Mouse (Mus musculus) forebrain, postnatal 0 days (tissue): Measurements from ENCODE around the gene 1700102P08Rik. TPM values are rescaled to one million over a fixed set of nuclear protein-coding genes. Genes with fewer than 3 reads are reported as not detected.

ENCODE experiments used
- ATAC-seq: fragments of 200-750 bp; cut with Nextera tagmentation; 2 replicates; pipeline ENCODE4 v1.8.0; 2017; ENCODE audit warnings: mild to moderate bottlenecking, moderate library complexity
- DNase-seq: peaks from one replicate; pipeline ENCODE4 v3.0.0-alpha.2; 2015
- H3K27ac ChIP-seq: fragments of 300-500 bp; sonication (generic); 2 replicates; pipeline ENCODE4 v1.5.1; 2014; ENCODE audit warnings: low read depth, mild to moderate bottlenecking, antibody characterized with exemption, low read length, moderate library complexity, mixed read lengths
- H3K27me3 ChIP-seq: fragments of 300-500 bp; sonication (generic); 2 replicates; pipeline ENCODE4 v1.6.1; 2014; ENCODE audit warnings: mild to moderate bottlenecking, low read length, mixed read lengths; ENCODE audit not compliant: insufficient read depth
- H3K36me3 ChIP-seq: fragments of 300-500 bp; sonication (generic); 2 replicates; pipeline ENCODE4 v1.6.1; 2014; ENCODE audit warnings: mild to moderate bottlenecking, moderate library complexity; ENCODE audit not compliant: insufficient read depth
- H3K4me1 ChIP-seq: fragments of 300-500 bp; sonication (generic); 2 replicates; pipeline ENCODE4 v1.6.1; 2014; ENCODE audit warnings: antibody characterized with exemption; ENCODE audit not compliant: insufficient read depth
- H3K4me2 ChIP-seq: fragments of 300-500 bp; sonication (generic); 2 replicates; pipeline ENCODE4 v1.6.1; 2014; ENCODE audit warnings: low read depth, mild to moderate bottlenecking, moderate library complexity
- H3K4me3 ChIP-seq: fragments of 300-500 bp; sonication (generic); 2 replicates; pipeline ENCODE4 v1.5.1; 2014; ENCODE audit warnings: low read depth, low read length, mixed read lengths
- H3K9ac ChIP-seq: fragments of 300-500 bp; sonication (generic); 2 replicates; pipeline ENCODE4 v1.6.1; 2014; ENCODE audit warnings: mild to moderate bottlenecking
- H3K9me3 ChIP-seq: fragments of 300-500 bp; sonication (generic); 2 replicates; pipeline ENCODE4 v1.6.1; 2016; ENCODE audit warnings: low read length
- CTCF ChIP-seq: sonication (generic); IDR thresholded peaks from 2 replicates; pipeline ENCODE4 v1.5.1; 2016; ENCODE audit warnings: antibody characterized with exemption, control low read depth, low read depth
- WGBS: fragments of 180-500 bp; shearing (Covaris S2); extraction: QIAGEN DNeasy Blood & Tissue Kit; methylation state at CpG from one replicate; pipeline ENCODE4 v1.1.7; 2014; 5-methylcytosine and 5-hydroxymethylcytosine counted together
- polyA plus RNA-seq: library from polyadenylated mRNA; unstranded; fragments of >200 nt; fragmentation: Nextera tagmentation; extraction: Ambion mirVana; gene quantifications from 2 replicates; pipeline ENCODE4 v1.2.1, GENCODE M21; 2015
- total RNA-seq: library from RNA; depleted of rRNA; stranded (reverse); fragments of >200 nt; gene quantifications from 2 replicates; pipeline ENCODE4 v1.2.3, GENCODE M21; 2014; rRNA removed

1700102P08Rik gene
- total and polyA plus RNA-seq, 2 experiments from 2014 or later = 1.2 to 4.2 TPM

- H3K9ac ChIP-seq = no peak overlapping the region
- 90% methylated on average over 10 of the region's 10 CpGs for WGBS
These were observed 64.3 kb downstream of the 1700102P08Rik start for GRCm38 (mm10) chr9:108456953-108457352.

GRCm38 (mm10) chr9:108459939-108460318 lies 67.3 kb downstream of the 1700102P08Rik start:
- peak overlapping the region; percentile 79 for H3K4me3 ChIP-seq
- H3K4me2 ChIP-seq = peak overlapping the region; percentile 88
- H3K27ac ChIP-seq = peak overlapping the region; percentile 76; the same call in 1 of the 2 replicates
- H3K27me3 ChIP-seq = no peaks in the 10 kb centered on the region
- DNase-seq = no peak
- no peaks in the 10 kb centered on the region for H3K9me3 ChIP-seq
- H3K9ac ChIP-seq = peak overlapping the region; percentile 80; the same call in 1 of the 2 replicates
- 0 out of 2 replicates have a peak, but pooled peaks cover 8% of the 10 kb centered on the region for H3K4me1 ChIP-seq
- ATAC-seq = no peak
- WGBS = 87% methylated on average over 1 of the region's 1 CpGs
- no peak for TF ChIP-seq CTCF
- H3K36me3 ChIP-seq = peaks cover 21% of the 10 kb centered on the region

More at GRCm38 (mm10) chr9:108456953-108457352, 64.3 kb downstream of the 1700102P08Rik start:
- no peaks in the 10 kb centered on the region for H3K36me3 ChIP-seq
- H3K4me1 ChIP-seq = peaks cover 12% of the 10 kb centered on the region; the same call in 1 of the 2 replicates
- H3K4me2 ChIP-seq = no peak overlapping the region
- no peak for DNase-seq
- no peak overlapping the region for H3K27ac ChIP-seq
- no peaks in the 10 kb centered on the region for H3K9me3 ChIP-seq
- TF ChIP-seq CTCF = no peak
- no peak overlapping the region for H3K4me3 ChIP-seq
- no peaks in the 10 kb centered on the region for H3K27me3 ChIP-seq
- ATAC-seq = no peak

Other genes with a start within 250 kb of the 1700102P08Rik start
- 27.4 and 34.1 TPM in 2 replicates for gene Bsn, start 202.4 kb upstream of the 1700102P08Rik start, total RNA-seq
- 3.0 and 5.5 TPM in 2 replicates for gene Bsn, start 202.4 kb upstream of the 1700102P08Rik start, polyA plus RNA-seq
- 86.9 and 114 TPM in 2 replicates for gene Dag1, start 128.8 kb upstream of the 1700102P08Rik start, total RNA-seq
- gene Dag1, start 128.8 kb upstream of the 1700102P08Rik start, polyA plus RNA-seq = 64.3 and 77.4 TPM in 2 replicates
- 66.6 and 67.7 TPM in 2 replicates for gene Nicn1, start 102.4 kb upstream of the 1700102P08Rik start, total RNA-seq
- 115 and 134 TPM in 2 replicates for gene Nicn1, start 102.4 kb upstream of the 1700102P08Rik start, polyA plus RNA-seq
- 25.9 and 32.6 TPM in 2 replicates for gene Amt, start 96.0 kb upstream of the 1700102P08Rik start, total RNA-seq
- gene Amt, start 96.0 kb upstream of the 1700102P08Rik start, polyA plus RNA-seq = 14.6 and 20.1 TPM in 2 replicates
- gene Rhoa, start 86.7 kb upstream of the 1700102P08Rik start, total RNA-seq = 119 and 126 TPM in 2 replicates
- gene Rhoa, start 86.7 kb upstream of the 1700102P08Rik start, polyA plus RNA-seq = 238 and 271 TPM in 2 replicates
- 47.7 and 50.0 TPM in 2 replicates for gene Tcta, start 86.6 kb upstream of the 1700102P08Rik start, total RNA-seq
- 59.2 and 66.2 TPM in 2 replicates for gene Tcta, start 86.6 kb upstream of the 1700102P08Rik start, polyA plus RNA-seq
- 184 and 264 TPM in 2 replicates for gene Gpx1, start 53.9 kb upstream of the 1700102P08Rik start, total RNA-seq
- gene Gpx1, start 53.9 kb upstream of the 1700102P08Rik start, polyA plus RNA-seq = 446 and 498 TPM in 2 replicates
- 112 and 134 TPM in 2 replicates for gene Usp4, start 45.0 kb upstream of the 1700102P08Rik start, total RNA-seq
- gene Usp4, start 45.0 kb upstream of the 1700102P08Rik start, polyA plus RNA-seq = 93.9 and 112 TPM in 2 replicates
- gene Ccdc36, start 35.7 kb downstream of the 1700102P08Rik start, total RNA-seq = 1.8 and 1.9 TPM in 2 replicates
- gene Ccdc36, start 35.7 kb downstream of the 1700102P08Rik start, polyA plus RNA-seq = 1.2 and 1.8 TPM in 2 replicates
- not detected in 2 replicates for gene BC048562, start 43.7 kb downstream of the 1700102P08Rik start, total RNA-seq
- gene BC048562, start 43.7 kb downstream of the 1700102P08Rik start, polyA plus RNA-seq = not detected in 2 replicates
- gene Ccdc71, start 67.7 kb downstream of the 1700102P08Rik start, total RNA-seq = 37.2 and 38.7 TPM in 2 replicates
- gene Ccdc71, start 67.7 kb downstream of the 1700102P08Rik start, polyA plus RNA-seq = 51.6 and 55.8 TPM in 2 replicates
- gene Klhdc8b, start 68.8 kb downstream of the 1700102P08Rik start, total RNA-seq = 68.7 and 95.6 TPM in 2 replicates
- gene Klhdc8b, start 68.8 kb downstream of the 1700102P08Rik start, polyA plus RNA-seq = 45.5 and 56.5 TPM in 2 replicates
- gene Lamb2, start 86.9 kb downstream of the 1700102P08Rik start, total RNA-seq = 22.5 and 36.3 TPM in 2 replicates
- gene Lamb2, start 86.9 kb downstream of the 1700102P08Rik start, polyA plus RNA-seq = 9.1 and 12.5 TPM in 2 replicates
- gene Usp19, start 97.8 kb downstream of the 1700102P08Rik start, total RNA-seq = 90.3 and 97.0 TPM in 2 replicates
- gene Usp19, start 97.8 kb downstream of the 1700102P08Rik start, polyA plus RNA-seq = 32.2 and 41.5 TPM in 2 replicates
- 121 and 155 TPM in 2 replicates for gene Qars, start 114.9 kb downstream of the 1700102P08Rik start, total RNA-seq
- gene Qars, start 114.9 kb downstream of the 1700102P08Rik start, polyA plus RNA-seq = 55.1 and 59.5 TPM in 2 replicates
- gene Qrich1, start 124.0 kb downstream of the 1700102P08Rik start, total RNA-seq = 206 and 265 TPM in 2 replicates
- gene Qrich1, start 124.0 kb downstream of the 1700102P08Rik start, polyA plus RNA-seq = 109 and 123 TPM in 2 replicates
- gene Impdh2, start 167.5 kb downstream of the 1700102P08Rik start, total RNA-seq = 115 and 129 TPM in 2 replicates
- gene Impdh2, start 167.5 kb downstream of the 1700102P08Rik start, polyA plus RNA-seq = 102 and 106 TPM in 2 replicates
- 70.7 and 71.3 TPM in 2 replicates for gene Ndufaf3, start 174.6 kb downstream of the 1700102P08Rik start, total RNA-seq
- 104 and 108 TPM in 2 replicates for gene Ndufaf3, start 174.6 kb downstream of the 1700102P08Rik start, polyA plus RNA-seq
- 99.6 and 115 TPM in 2 replicates for gene Dalrd3, start 177.1 kb downstream of the 1700102P08Rik start, total RNA-seq
- gene Dalrd3, start 177.1 kb downstream of the 1700102P08Rik start, polyA plus RNA-seq = 221 and 261 TPM in 2 replicates
- 353 and 511 TPM in 2 replicates for gene Wdr6, start 185.9 kb downstream of the 1700102P08Rik start, total RNA-seq
- gene Wdr6, start 185.9 kb downstream of the 1700102P08Rik start, polyA plus RNA-seq = 206 and 283 TPM in 2 replicates
- gene P4htm, start 204.9 kb downstream of the 1700102P08Rik start, total RNA-seq = 29.2 and 39.3 TPM in 2 replicates
- 35.4 and 39.9 TPM in 2 replicates for gene P4htm, start 204.9 kb downstream of the 1700102P08Rik start, polyA plus RNA-seq